Mouse (Mus musculus) small intestine, adult 2 months (tissue): ENCODE results near the gene Slc22a16. TPM values are rescaled to one million over a fixed set of nuclear protein-coding genes. Genes with fewer than 3 reads are reported as not detected.
"Not testable (repeated sequence)": the region's sequence is repeated elsewhere in the genome, so short reads cannot be mapped to it uniquely, and the experiment has no call there.

ENCODE experiments used
- H3K27ac ChIP-seq: fragments of 200-500 bp; 2 replicates; pipeline ENCODE4 v1.5.1; 2012; ENCODE audit warnings: low read depth, low read length, control low read depth, inconsistent platforms; ENCODE audit not compliant: insufficient read depth
- H3K27me3 ChIP-seq: fragments of 200-500 bp; 2 replicates; pipeline ENCODE4 v1.6.1; 2012; ENCODE audit warnings: mild to moderate bottlenecking, moderate library complexity, low read length, inconsistent platforms; ENCODE audit not compliant: control insufficient read depth, insufficient read depth
- H3K36me3 ChIP-seq: fragments of 200-500 bp; 2 replicates; pipeline ENCODE4 v1.6.1; 2012; ENCODE audit warnings: mild to moderate bottlenecking, low read length, control low read depth, inconsistent platforms; ENCODE audit not compliant: control insufficient read depth, insufficient read depth
- H3K4me1 ChIP-seq: fragments of 200-500 bp; 2 replicates; pipeline ENCODE4 v1.6.1; 2012; ENCODE audit warnings: low read length, inconsistent platforms, mixed read lengths; ENCODE audit not compliant: control insufficient read depth, insufficient read depth, insufficient read length
- H3K4me3 ChIP-seq: fragments of 200-500 bp; 2 replicates; pipeline ENCODE4 v1.5.1; 2012; ENCODE audit warnings: low read depth, mild to moderate bottlenecking, control low read depth, inconsistent platforms, low read length, moderate library complexity
- CTCF ChIP-seq: fragments of 200-500 bp; IDR thresholded peaks from 2 replicates; pipeline ENCODE4 v1.5.1; 2012; ENCODE audit warnings: low read depth, mild to moderate bottlenecking, control low read depth, inconsistent platforms, low read length, moderate library complexity, mixed read lengths; ENCODE audit not compliant: insufficient replicate concordance, insufficient read length; ENCODE audit errors: extremely low read depth
- POLR2A ChIP-seq: fragments of 200-500 bp; IDR thresholded peaks from 2 replicates; pipeline ENCODE4 v1.6.1; 2012; ENCODE audit warnings: low read depth, mild to moderate bottlenecking, control low read depth, inconsistent platforms, low read length, moderate library complexity
- WGBS: fragments of 180-500 bp; shearing (Covaris S2); methylation state at CpG from one replicate; pipeline ENCODE4 v1.1.7; 2018; 5-methylcytosine and 5-hydroxymethylcytosine counted together
- polyA plus RNA-seq: library from polyadenylated mRNA; depleted of rRNA; stranded (reverse); fragments of >200 nt; gene quantifications from 2 replicates; pipeline ENCODE4 v1.2.3, GENCODE M21; 2012

Slc22a16 gene
- polyA plus RNA-seq, 1 experiment: not detected

GRCm38 (mm10) chr10:40526986-40527385, 43.1 kb upstream of the Slc22a16 start:
- no peak overlapping the region for H3K27ac ChIP-seq
- H3K4me3 ChIP-seq: no peak overlapping the region
- WGBS: 75% methylated on average over 3 of the region's 3 CpGs
- H3K4me1 ChIP-seq: no peaks in the 10 kb centered on the region
- H3K36me3 ChIP-seq: no peaks in the 10 kb centered on the region
- no peak for TF ChIP-seq CTCF
- TF ChIP-seq POLR2A: no peak
- H3K27me3 ChIP-seq: no peaks in the 10 kb centered on the region

DNA sequence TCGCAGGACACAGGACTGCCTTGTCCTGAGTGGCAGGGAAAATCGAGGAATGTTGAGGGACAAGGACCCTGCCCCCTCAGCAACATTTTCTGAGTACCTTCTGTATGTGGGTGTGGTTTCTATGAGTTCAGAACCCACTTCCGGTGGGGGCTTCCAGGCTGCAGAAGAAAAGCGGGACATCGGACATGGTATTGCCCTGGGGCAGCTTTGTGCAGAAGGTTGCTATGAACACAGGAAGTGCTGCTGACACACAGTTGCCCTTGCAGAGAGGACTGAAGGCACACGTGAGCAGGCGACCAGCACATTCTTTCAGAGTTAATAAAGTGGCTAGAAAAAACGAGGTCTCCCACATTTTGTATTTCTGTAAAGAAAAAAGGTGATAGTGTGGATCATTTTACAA, 42.6 kb upstream of the Slc22a16 start:
- no peaks in the 10 kb centered on the region for H3K4me1 ChIP-seq
- WGBS: 48% methylated on average over 8 of the region's 8 CpGs
- TF ChIP-seq CTCF: no peak
- TF ChIP-seq POLR2A: no peak
- no peaks in the 10 kb centered on the region for H3K27me3 ChIP-seq
- H3K4me3 ChIP-seq: no peak overlapping the region
- H3K36me3 ChIP-seq: no peaks in the 10 kb centered on the region
- no peak overlapping the region for H3K27ac ChIP-seq

GRCm38 (mm10) chr10:40528668-40529067, 41.5 kb upstream of the Slc22a16 start:
- WGBS: 84% methylated on average over 8 of the region's 10 CpGs
- H3K4me1 ChIP-seq: no peaks in the 10 kb centered on the region
- TF ChIP-seq CTCF (no peak), POLR2A (no peak)
- no peaks in the 10 kb centered on the region for H3K36me3 ChIP-seq
- no peak overlapping the region for H3K4me3 ChIP-seq
- H3K27me3 ChIP-seq: no peaks in the 10 kb centered on the region
- H3K27ac ChIP-seq: no peak overlapping the region

- no peaks in the 10 kb centered on the region for H3K36me3 ChIP-seq
- TF ChIP-seq POLR2A (no peak), CTCF (peak; percentile 32; the same call in 1 of the 2 replicates)
- H3K4me3 ChIP-seq: no peak overlapping the region
- no peaks in the 10 kb centered on the region for H3K4me1 ChIP-seq
- no peaks in the 10 kb centered on the region for H3K27me3 ChIP-seq
- no peak overlapping the region for H3K27ac ChIP-seq
- 56% methylated on average over 6 of the region's 6 CpGs for WGBS
Observed at GRCm38 (mm10) chr10:40529617-40530016, 40.5 kb upstream of the Slc22a16 start.

DNA sequence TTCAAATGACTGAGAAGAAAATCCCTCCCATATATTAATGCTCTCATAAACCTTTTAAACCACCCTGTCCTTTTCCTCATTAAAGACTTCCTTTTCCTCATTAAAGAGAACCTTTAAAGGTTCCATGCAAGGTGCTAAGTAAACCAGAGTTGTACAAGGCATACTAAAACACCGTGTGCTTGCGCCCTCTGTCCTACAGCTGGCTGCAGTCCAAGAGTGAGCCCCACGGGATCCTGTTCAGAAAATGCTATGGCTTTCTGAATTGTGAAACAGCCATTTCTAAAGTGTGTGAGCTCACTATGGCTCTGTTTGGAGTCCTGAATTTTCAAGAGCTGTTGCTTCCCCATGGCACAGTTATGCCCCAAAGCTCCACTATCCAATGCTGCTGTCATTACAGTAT, 39.5 kb upstream of the Slc22a16 start:
- Histone ChIP-seq H3K27ac (no peak overlapping the region), H3K4me1 (no peaks in the 10 kb centered on the region), H3K36me3 (no peaks in the 10 kb centered on the region), H3K4me3 (no peak overlapping the region), H3K27me3 (no peaks in the 10 kb centered on the region)
- TF ChIP-seq CTCF: no peak
- WGBS: 51% methylated on average over 3 of the region's 3 CpGs

DNA sequence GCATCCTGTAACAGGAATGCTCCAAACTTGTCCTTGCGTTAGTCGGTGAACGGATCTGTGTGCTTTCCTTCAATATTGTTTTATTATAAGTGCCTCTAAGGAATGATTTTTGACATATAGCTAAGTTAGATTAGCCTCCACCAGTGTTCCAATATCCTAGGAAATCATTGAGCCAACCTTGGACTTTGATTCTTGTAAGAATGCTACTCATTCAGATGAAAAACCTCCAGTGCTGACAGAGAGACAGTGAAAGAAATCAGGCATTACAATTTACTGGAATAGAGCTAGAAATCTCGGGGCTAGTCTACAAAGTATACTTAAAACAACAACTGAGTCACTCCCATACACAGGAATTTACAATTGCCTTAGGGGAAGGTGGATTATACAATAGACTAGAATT, 37.5 kb upstream of the Slc22a16 start:
- not testable (repeated sequence) for H3K36me3 ChIP-seq, H3K4me1 ChIP-seq, H3K27ac ChIP-seq, H3K4me3 ChIP-seq, H3K27me3 ChIP-seq
- WGBS: 95% methylated on average over 4 of the region's 4 CpGs

DNA sequence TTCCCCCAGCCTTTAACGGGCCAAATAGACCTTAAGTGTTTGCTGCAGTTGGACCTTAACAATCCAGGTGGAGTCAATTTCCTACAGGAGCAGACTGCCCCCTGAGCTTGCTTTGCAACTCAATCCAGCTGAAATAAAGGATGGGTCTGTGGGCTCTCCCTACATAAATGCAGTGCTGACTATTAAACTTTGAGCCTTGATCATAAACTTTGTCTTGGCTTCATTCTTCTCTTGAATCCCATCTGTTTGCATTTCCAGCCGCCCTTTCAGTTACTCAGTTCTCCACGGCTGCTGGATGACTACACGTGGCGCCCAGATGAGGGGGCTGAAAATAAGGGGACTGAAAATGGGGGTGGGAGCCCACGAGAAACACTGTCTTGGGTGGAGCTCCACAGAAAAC, 28.8 kb upstream of the Slc22a16 start:
- H3K4me1 ChIP-seq: no peaks in the 10 kb centered on the region
- H3K27me3 ChIP-seq: peaks cover 3% of the 10 kb centered on the region; the same call in 1 of the 2 replicates
- H3K27ac ChIP-seq: no peak overlapping the region
- WGBS: 59% methylated on average over 6 of the region's 6 CpGs
- no peak overlapping the region for H3K4me3 ChIP-seq
- TF ChIP-seq CTCF (no peak), POLR2A (no peak)
- H3K36me3 ChIP-seq: no peaks in the 10 kb centered on the region

DNA sequence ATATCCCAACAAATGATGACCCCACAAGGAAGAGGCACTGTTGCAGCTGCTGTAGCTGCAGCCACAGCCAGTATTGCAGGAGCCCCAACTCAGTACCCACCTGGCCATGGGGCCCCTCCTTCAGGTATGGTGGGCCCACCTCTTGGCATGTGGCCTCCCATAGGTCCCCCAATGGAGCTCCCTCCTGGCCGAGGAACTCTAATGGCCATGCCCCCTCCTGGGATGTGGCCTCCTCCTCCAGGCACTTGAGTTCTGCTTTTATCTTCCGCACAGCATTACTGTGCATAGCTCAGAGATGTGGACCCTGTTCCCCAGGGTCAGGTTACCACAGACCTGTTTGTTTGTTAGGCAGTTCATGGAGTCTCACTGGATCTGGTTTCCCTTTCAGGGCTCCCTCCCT, 20.8 kb upstream of the Slc22a16 start:
- Histone ChIP-seq H3K36me3 (no peaks in the 10 kb centered on the region), H3K4me3 (no peak overlapping the region), H3K27ac (no peak overlapping the region), H3K4me1 (no peaks in the 10 kb centered on the region), H3K27me3 (peaks cover 7% of the 10 kb centered on the region)
- WGBS: 77% methylated on average over 2 of the region's 2 CpGs
- no peak for TF ChIP-seq CTCF
- no peak for TF ChIP-seq POLR2A
